Mouse (Mus musculus) left cerebral cortex, adult 2 months (tissue): Measurements from ENCODE around the gene Zfhx3. TPM values are rescaled to one million over a fixed set of nuclear protein-coding genes. Genes with fewer than 3 reads are reported as not detected.
A peak's percentile ranks its signal among the peaks of the same experiment; 100 is the strongest.

Source experiments
- DNase-seq, 2 experiments: peaks; one replicate each; pipeline ENCODE4 v3.0.0; 2021 to 2022; ENCODE audit warnings: low spot score in 2 of 2, mixed read lengths in 1 of 2; ENCODE audit errors: extremely low spot score in 1 of 2
- H3K27ac ChIP-seq: fragments of 200-600 bp; 2 replicates; pipeline ENCODE4 v1.8.1; 2022
- H3K4me3 ChIP-seq: fragments of 200-600 bp; 2 replicates; pipeline ENCODE4 v1.8.1; 2022
- CTCF ChIP-seq: fragments of 200-600 bp; IDR thresholded peaks from 2 replicates; pipeline ENCODE4 v1.8.1; 2022; ENCODE audit warnings: antibody characterized with exemption, mild to moderate bottlenecking, moderate library complexity
- intact Hi-C: fragments of 180-260 bp; cut with DNase I; formaldehyde crosslinking; loops from one replicate; pipeline ENCODE4 v1.15.1; 2025
- total RNA-seq, 2 experiments: library from RNA; stranded (reverse); gene quantifications; 2 replicates each; pipeline ENCODE4 v1.2.3; 2021

Gene Zfhx3
- total RNA-seq, 2 experiments from 2014 or later = 5.0 to 5.1 TPM

DNA sequence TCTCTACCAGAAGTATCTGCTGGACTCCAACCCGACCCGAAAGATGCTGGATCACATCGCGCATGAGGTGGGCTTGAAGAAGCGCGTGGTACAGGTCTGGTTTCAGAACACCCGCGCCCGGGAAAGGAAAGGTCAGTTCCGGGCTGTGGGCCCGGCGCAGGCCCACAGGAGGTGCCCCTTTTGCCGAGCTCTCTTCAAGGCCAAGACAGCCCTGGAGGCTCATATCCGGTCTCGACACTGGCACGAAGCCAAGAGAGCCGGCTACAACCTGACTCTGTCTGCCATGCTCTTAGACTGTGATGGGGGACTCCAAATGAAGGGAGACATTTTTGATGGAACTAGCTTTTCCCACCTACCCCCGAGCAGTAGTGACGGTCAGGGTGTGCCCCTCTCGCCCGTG, 1007.9 kb downstream of the Zfhx3 start:
- DNase-seq = no peak
- intact Hi-C loops = no loop called here
- H3K4me3 ChIP-seq = no peak overlapping the region
- TF ChIP-seq CTCF = no peak
- no peak overlapping the region for H3K27ac ChIP-seq

DNA sequence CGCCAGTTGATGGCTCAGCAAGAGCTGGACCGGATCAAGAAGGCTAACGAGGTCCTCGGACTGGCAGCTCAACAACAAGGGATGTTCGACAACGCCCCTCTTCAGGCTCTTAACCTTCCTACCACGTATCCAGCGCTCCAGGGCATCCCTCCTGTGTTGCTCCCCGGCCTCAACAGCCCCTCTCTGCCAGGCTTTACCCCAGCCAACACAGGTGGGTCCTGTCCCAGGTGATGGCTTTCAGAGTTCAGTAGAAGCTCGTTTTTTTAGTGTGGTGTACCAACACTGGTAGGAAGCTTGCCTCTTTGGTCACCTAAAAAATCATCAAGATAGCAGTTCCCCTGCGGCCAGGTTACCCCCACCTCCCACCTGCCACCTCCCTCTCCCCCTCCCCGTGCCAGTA, 1009.1 kb downstream of the Zfhx3 start:
- intact Hi-C loops = no loop called here
- no peak for DNase-seq
- no peak overlapping the region for H3K27ac ChIP-seq
- no peak for TF ChIP-seq CTCF
- no peak overlapping the region for H3K4me3 ChIP-seq

DNA sequence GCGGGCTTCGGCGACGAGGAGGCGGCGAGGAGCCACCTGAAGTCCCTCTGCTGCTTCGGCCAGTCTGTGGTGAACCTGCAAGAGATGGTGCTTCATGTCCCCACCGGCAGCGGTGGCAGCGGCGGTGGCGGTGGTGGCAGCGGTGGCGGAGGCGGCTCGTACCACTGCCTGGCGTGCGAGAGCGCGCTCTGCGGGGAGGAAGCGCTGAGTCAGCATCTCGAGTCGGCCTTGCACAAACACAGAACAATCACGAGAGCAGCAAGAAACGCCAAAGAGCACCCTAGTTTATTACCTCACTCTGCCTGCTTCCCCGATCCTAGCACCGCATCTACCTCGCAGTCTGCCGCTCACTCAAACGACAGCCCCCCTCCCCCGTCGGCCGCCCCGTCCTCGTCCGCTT, 1014.0 kb downstream of the Zfhx3 start:
- Histone ChIP-seq H3K27ac (no peak overlapping the region), H3K4me3 (peak overlapping the region; percentile 1; the same call in 1 of the 2 replicates)
- no peak for DNase-seq
- no peak for TF ChIP-seq CTCF
- intact Hi-C loops = no loop called here

DNA sequence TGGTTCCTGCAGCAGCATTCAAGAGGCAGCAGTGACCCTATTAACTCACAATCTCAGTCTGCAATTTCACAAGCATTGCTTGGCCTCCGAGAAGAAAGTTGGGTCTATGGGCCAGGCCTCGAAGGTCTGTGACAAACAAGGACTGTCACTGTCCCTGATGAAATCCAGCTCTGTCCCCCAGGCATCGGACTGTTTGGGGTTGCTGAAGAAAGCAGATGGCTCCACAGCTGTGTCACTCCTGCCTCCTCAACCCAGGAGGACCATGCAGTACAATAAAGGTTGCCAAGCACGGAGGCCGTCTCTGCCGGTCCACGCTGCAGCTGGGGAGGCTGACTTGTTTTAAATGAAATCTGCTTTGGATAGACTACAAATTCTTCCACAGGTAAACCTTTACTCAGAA, 1020.1 kb downstream of the Zfhx3 start:
- intact Hi-C loops = no loop called here
- H3K27ac ChIP-seq = no peak overlapping the region
- H3K4me3 ChIP-seq = no peak overlapping the region
- no peak for TF ChIP-seq CTCF
- DNase-seq = no peak

DNA sequence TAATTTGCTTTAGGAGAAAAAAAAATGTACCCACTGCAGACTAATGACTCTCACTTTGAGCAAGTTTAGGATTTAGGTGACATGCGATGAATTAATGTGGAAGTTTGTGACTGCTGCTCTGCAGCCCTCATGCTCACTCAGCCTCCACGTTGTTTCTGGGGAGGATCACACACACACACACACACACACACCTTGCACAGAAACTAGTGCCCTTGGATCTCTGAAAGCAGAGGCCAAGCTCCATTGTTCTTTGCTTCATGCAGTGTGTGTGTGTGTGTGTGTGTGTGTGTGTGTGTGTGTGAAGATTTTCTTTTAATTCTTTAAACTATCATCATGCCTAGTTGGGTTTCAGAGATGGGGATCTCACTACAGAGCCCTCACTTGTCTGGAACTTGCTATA, 1020.7 kb downstream of the Zfhx3 start:
- DNase-seq = no peak
- Histone ChIP-seq H3K4me3 (no peak overlapping the region), H3K27ac (no peak overlapping the region)
- no peak for TF ChIP-seq CTCF
- intact Hi-C loops = no loop called here

GRCm38 (mm10) chr8:108966041-108966440, 1023.6 kb downstream of the Zfhx3 start:
- intact Hi-C loops = no loop called here
- DNase-seq = no peak
- TF ChIP-seq CTCF = no peak
- H3K27ac ChIP-seq = no peak overlapping the region
- H3K4me3 ChIP-seq = no peak overlapping the region

GRCm38 (mm10) chr8:108973639-108974325, 1031.3 kb downstream of the Zfhx3 start:
- peak in 1 of 2 experiments; percentile 23 for DNase-seq
- Histone ChIP-seq H3K4me3 (no peak overlapping the region), H3K27ac (no peak overlapping the region)
- intact Hi-C loops = no loop called here
- no peak for TF ChIP-seq CTCF

DNA sequence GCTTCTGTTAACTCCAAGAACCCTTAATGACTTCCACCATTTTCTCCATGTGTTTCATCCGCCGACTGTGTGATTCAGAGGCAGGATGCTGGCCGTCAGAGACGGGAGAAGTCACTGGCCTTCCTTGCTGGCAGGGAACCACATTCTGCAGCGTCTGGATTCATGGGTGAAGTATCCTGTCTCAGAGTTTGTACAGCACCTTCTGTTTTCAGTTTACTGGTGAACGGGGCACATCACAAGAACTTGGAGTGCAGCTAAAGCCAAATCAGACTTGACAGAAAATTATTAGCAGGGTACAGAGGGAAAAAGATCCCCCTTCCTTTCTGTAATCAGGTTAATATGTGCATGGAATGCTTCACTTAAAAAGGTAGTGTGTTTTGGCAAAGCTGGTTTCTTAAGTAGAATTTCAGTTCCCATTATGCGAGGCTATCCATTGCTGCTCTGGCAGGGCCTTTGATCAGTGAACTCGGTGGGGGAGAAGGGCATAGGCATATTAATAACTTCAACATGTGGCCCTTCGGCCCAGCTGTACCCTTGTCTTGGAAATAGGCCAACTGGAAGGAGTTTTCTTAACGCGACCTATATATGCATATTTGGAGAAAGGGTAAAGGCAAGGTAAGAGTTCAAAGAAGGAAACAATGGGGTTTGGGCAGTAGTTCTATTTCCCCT, 1035.4 kb downstream of the Zfhx3 start:
- TF ChIP-seq CTCF = no peak
- Histone ChIP-seq H3K4me3 (no peak overlapping the region), H3K27ac (no peak overlapping the region)
- no peak for DNase-seq
- intact Hi-C loops = no loop called here

GRCm38 (mm10) chr8:108978362-108978750, 1035.9 kb downstream of the Zfhx3 start:
- no peak overlapping the region for H3K27ac ChIP-seq
- no peak overlapping the region for H3K4me3 ChIP-seq
- TF ChIP-seq CTCF = no peak
- intact Hi-C loops = no loop called here
- no peak for DNase-seq

- TF ChIP-seq CTCF = no peak
- Histone ChIP-seq H3K4me3 (no peak overlapping the region), H3K27ac (no peak overlapping the region)
- no peak for DNase-seq
- intact Hi-C loops = no loop called here
Observed at GRCm38 (mm10) chr8:108984904-108985303, 1042.5 kb downstream of the Zfhx3 start.

DNA sequence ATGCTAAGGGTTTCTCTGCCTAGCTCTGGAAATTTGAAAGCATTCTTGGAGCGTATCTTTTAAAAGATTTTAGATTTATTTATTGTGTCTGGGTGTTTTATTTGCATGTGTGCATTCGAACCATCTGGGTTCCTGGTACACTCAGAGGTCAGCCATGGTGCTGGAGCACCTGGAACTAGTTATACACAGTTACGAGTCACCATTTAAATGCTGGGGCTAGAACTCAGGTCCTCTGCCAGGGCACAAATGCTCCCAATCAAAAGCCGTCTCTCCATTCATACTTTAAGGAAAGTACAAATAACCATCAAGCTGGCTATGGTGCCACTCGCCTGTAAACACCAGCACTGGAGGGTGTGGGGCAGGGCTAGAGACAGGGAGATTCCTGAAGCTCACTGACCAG, 1047.4 kb downstream of the Zfhx3 start:
- intact Hi-C loops = no loop called here
- TF ChIP-seq CTCF = no peak
- no peak overlapping the region for H3K4me3 ChIP-seq
- no peak overlapping the region for H3K27ac ChIP-seq
- no peak for DNase-seq

DNA sequence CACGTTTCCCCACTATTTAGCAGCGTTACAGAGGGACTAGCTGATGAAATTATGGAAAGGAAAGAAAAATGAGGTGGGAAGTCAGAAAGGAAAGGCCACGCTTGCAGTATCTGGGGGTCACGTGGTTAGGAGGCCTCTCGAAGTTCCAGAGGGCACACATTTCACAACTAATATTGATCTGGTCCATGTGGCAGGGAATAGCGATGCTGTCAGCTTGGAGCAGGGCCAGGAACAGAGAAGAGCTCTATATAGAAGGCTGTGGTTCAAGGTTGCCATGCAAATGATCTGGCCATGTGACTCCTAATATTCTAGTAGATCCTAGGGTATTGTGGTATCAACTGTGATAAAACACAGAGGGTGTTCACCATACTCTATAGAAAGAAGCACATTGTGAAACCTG, 1048.1 kb downstream of the Zfhx3 start:
- Histone ChIP-seq H3K4me3 (no peak overlapping the region), H3K27ac (no peak overlapping the region)
- intact Hi-C loops = no loop called here
- DNase-seq = no peak
- no peak for TF ChIP-seq CTCF

DNA sequence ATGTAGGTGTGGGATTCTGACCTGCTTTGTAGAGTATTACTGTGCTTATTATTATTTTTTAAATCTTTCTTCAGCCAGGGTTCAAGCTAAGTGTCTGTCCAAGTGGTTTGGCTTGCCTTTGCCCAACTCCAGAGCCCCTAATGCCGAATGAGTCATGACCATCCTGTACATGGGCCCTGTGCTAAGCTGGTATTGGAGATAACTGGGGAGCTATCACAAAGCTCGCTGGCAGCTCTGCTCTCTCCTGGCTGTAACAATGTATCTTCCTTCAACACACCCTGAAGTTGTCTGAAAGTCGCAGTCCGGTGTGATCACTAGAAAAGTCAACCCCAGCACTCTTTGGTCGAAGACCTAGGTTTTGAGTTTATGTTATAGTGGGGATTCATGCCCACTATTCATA, 1049.0 kb downstream of the Zfhx3 start:
- no peak for DNase-seq
- Histone ChIP-seq H3K4me3 (no peak overlapping the region), H3K27ac (no peak overlapping the region)
- TF ChIP-seq CTCF = no peak
- intact Hi-C loops = no loop called here
